Comparison of ENCODE assay signal across 7 mouse cellular contexts in the genomic region with DNA sequence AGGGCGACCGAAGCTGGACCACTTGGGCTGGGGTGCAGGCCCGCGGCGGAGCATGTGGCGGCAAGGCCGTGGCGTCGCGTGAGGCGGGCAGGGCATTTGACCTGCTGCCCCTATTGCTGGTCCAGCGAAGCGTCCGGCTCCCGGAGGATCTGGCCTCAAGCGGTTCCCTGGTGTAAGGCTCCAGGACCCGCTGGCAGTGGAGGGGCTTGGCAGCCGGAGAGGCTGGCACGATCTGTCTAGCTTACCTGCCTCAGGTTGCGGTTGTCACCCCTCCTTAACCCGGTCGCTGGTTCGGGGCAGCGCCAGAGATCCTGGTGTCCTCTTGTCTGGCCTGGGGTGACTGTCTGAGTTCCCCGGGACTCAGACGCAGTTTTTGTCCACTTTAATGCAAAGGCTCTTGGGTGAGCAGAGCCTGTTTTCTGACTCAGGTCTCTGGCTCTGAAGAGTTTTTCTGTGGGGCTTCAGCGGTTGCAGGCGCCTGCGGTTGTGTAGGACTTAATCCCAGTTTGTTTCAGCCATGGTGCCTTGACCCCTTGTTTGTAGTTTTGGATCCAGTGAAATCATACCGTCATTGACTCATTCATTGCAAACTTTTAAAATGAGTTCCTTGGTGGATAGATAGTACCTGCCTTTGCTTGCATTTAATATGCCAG. TPM values are rescaled to one million over a fixed set of nuclear protein-coding genes. Genes with fewer than 3 reads are reported as not detected.
DNase-seq lines count a peak whose midpoint lies in the region; ATAC-seq lines count a peak whose summit lies in the region.

No protein-coding gene starts in this region.

- no peaks in the 10 kb centered on the region for H3K9me3 ChIP-seq in hindbrain, embryonic 12.5 days (replicated peaks)
- H3K9me3 ChIP-seq in midbrain, embryonic 10.5 days (replicated peaks): no peaks in the 10 kb centered on the region

- H3K27me3 ChIP-seq in hindbrain, embryonic 12.5 days: no peaks in the 10 kb centered on the region
- H3K27me3 ChIP-seq in midbrain, embryonic 10.5 days (ENCODE audit: low read depth, poor library complexity, severe bottlenecking): no peaks in the 10 kb centered on the region

- peak; percentile 8 for DNase-seq in retina, adult 2 months (ENCODE audit: low read depth, low spot score)
- no peak for DNase-seq in retina, postnatal 1 day
- DNase-seq in c-Kit-positive CD71-positive TER-119-positive erythroid progenitor cells, embryonic 14.5 days (ENCODE audit: low spot score): peak; percentile 37
- DNase-seq in midbrain, embryonic 10.5 days (ENCODE audit: low spot score): no peak
- DNase-seq in left cerebral cortex, postnatal 36 days (ENCODE audit: low spot score in 2 of 2): no peak
- no peak for DNase-seq in gastrocnemius, postnatal 25 days

- H3K4me3 ChIP-seq in hindbrain, embryonic 12.5 days: peak overlapping the region; percentile 79
- peak overlapping the region; percentile 68 for H3K4me3 ChIP-seq in midbrain, embryonic 10.5 days

- peaks cover 7% of the 10 kb centered on the region; the same call in 1 of the 2 replicates for H3K4me1 ChIP-seq in hindbrain, embryonic 12.5 days
- peaks cover 15% of the 10 kb centered on the region for H3K4me1 ChIP-seq in midbrain, embryonic 10.5 days

- ATAC-seq in hindbrain, embryonic 12.5 days (ENCODE audit: low FRiP score): no peak

- H3K27ac ChIP-seq in hindbrain, embryonic 12.5 days: no peak overlapping the region
- H3K27ac ChIP-seq in midbrain, embryonic 10.5 days (replicated peaks): peak overlapping the region; percentile 83

- under 1% methylated on average over 30 of the region's 30 CpGs for WGBS in hindbrain, embryonic 12.5 days
- WGBS in midbrain, embryonic 10.5 days: under 1% methylated on average over 30 of the region's 30 CpGs

- intact Hi-C loops in left cerebral cortex, postnatal 36 days (cut with DNase I): loop anchor here (2.0 kb wide), 1 partner anchor 60 kb away; no protein-coding TSS in a partner anchor

- H3K9ac ChIP-seq in hindbrain, embryonic 12.5 days: peak overlapping the region; percentile 76

- H3K4me2 ChIP-seq in hindbrain, embryonic 12.5 days (replicated peaks): peak overlapping the region; percentile 94

- H3K36me3 ChIP-seq in hindbrain, embryonic 12.5 days: no peaks in the 10 kb centered on the region
- no peaks in the 10 kb centered on the region for H3K36me3 ChIP-seq in midbrain, embryonic 10.5 days

RNA-seq across cellular contexts. Expression of a gene that starts 0.5 kb away (rescaled TPM):
- 13.2 and 13.7 TPM in 2 replicates for polyA plus RNA-seq in hindbrain, embryonic 12.5 days (2016; fragmentation: Nextera tagmentation; extraction: Ambion mirVana)
- 17.6 and 18.1 TPM in 2 replicates for polyA plus RNA-seq in midbrain, embryonic 10.5 days (2016; fragmentation: Nextera tagmentation; extraction: Ambion mirVana)
- total RNA-seq in left cerebral cortex, postnatal 36 days (2021): 10 to 100 TPM; 44.2 to 53.5 TPM
- 10 to 100 TPM; 10.1 to 11.1 TPM for total RNA-seq in gastrocnemius, postnatal 25 days (2021)

Comparison
In these comparisons a context has a peak if more than half of its experiments do, and no peak if none do; other contexts are left out.
1. DNase-seq: peak in retina, adult 2 months (single experiment) and c-Kit-positive CD71-positive TER-119-positive erythroid progenitor cells, embryonic 14.5 days (single experiment); none in retina, postnatal 1 day (single experiment), midbrain, embryonic 10.5 days (single experiment), left cerebral cortex, postnatal 36 days (0 of 2) and gastrocnemius, postnatal 25 days (single experiment).